Mouse (Mus musculus) retina, embryonic 14.5 days (tissue): ENCODE data around the gene Cadm2.
A peak's percentile ranks its signal among the peaks of the same experiment; 100 is the strongest.

ENCODE experiments used
- DNase-seq: peaks from one replicate; pipeline ENCODE4 v3.0.0-alpha.2; 2015; ENCODE audit warnings: low spot score

Cadm2 gene

GRCm38 (mm10) chr16:67620826-67621505 is at the start of gene Cadm2:
Cadm2 (minus strand) TSS chr16:67620908.
- DNase-seq = peak; percentile 97

DNA sequence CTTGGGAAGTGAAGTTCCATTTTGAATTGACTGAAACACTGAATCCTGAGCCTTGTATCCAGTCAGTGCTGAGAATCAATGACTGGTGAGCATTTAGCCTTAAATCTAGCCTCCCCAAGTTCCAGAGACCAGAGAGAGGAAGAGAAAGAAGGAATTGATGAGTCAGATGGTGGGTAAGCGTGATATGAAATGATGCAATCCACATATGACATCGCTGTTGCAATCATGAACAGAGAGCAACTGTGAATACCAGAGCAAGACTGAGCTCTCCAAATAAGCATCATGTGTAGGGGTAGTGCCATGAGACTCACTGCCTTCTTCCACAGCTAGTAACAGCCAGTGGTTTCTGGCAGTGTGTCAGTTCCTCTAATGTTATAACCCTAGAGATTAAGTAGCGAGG is 26.2 kb upstream of the Cadm2 start:
- no peak for DNase-seq

- no peak for DNase-seq
These were observed 22.9 kb upstream of the Cadm2 start for GRCm38 (mm10) chr16:67643651-67644050.

- DNase-seq = peak; percentile 87
These were observed 564 bp downstream of the Cadm2 start for GRCm38 (mm10) chr16:67619906-67620781.

DNA sequence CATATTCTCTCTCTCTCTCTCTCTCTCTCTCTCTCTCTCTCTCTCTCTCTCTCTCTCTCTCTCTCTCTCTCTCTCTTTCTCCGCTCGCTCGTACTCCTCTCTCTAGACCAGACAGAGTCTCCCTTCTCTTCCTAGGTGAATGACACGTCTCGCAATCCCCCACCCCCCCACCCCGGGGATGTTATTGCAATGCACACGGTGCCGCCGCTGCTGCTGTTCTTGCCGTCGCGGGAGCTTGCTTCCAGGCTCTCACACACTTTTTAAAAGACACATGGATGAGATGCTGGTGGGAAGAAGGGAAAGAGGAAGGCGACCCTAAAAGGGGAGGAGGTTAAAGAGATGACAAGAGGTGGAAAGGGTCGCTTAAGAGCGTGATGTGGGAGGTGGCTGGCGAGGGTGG is 1.3 kb downstream of the Cadm2 start:
- DNase-seq = peak; percentile 42

- no peak for DNase-seq
These were observed 1.9 kb downstream of the Cadm2 start for GRCm38 (mm10) chr16:67618817-67619216.

- DNase-seq = peak; percentile 64
These were observed 2.9 kb downstream of the Cadm2 start for GRCm38 (mm10) chr16:67617811-67618210.

- peak; percentile 47 for DNase-seq
These were observed 3.5 kb downstream of the Cadm2 start for GRCm38 (mm10) chr16:67617256-67617655.

DNA sequence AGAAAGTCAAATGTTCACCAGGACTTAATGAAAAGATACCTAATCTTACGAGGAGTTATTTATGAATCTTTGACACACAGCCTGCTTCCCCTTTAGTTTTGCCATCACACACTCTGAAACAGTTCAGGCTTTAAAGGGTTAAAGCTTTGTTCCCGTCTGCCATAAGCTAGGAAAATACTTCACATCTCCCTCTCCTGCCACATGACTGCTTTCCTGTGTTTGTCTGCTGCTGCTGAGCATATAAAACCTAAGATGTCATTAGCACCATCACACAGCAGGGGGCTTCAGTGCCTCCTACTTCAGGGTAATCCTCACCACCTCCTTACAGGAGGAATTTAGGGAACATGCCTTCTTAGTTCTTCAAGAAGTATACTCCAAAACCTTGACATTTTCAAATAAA is 6.8 kb downstream of the Cadm2 start:
- peak; percentile 90 for DNase-seq

DNA sequence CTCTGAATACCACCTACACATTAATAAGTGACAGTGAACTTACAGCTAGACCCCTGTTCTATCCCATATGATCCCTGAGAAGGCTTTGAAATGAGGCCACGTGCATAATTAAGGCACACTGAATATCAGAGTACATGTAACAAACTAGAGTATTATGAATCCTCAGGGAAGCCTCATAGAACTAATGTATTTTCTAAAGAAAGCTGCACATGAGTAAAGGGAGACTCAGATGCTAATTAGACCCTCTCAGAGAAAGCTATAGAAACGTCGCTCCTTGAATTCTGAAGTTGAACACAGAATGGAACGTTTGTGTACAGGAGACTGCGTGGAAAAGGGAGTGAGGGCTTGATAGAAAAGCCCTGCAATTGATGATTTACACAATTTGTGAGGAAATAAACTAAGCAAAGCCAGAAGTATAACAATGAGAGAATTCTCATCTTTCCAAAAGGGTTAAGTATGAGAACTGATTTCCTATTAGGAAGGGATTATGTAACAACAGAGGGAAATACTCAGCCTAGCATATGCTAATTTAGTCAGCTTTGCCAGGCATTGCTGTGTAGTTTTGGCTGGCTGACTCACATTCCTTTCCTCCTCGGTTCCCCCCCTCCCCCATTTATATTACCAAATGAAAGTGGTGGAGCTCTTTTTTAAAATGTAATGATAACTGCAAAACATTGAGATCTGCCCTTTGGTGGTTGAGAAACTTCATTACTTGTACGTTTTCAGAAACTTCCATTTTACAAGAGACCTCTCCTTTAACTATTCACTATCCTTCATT is 9.6 kb downstream of the Cadm2 start:
- DNase-seq = peak; percentile 51

GRCm38 (mm10) chr16:67609116-67609515 is 11.6 kb downstream of the Cadm2 start:
- no peak for DNase-seq

GRCm38 (mm10) chr16:67608499-67608898 is 12.2 kb downstream of the Cadm2 start:
- DNase-seq = no peak

DNA sequence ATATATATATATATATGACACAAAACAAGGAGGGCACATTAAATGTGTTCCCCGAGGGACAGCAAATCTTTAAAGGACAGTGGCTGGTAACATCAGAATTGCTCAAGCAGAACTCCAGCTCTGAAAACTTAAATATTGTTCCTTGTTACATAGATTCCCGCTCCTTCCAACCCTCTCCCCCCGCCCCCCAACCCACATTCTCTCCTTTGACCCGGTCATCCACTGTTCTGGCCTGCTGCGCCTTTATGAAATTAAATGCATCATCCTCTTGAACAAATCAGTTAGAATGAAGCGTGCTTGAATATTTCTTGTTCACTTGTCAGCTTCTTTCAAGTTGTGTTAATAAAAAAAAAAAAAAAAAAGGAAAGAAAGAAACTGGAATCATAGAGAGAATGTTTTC is 15.0 kb downstream of the Cadm2 start:
- DNase-seq = peak; percentile 69

DNA sequence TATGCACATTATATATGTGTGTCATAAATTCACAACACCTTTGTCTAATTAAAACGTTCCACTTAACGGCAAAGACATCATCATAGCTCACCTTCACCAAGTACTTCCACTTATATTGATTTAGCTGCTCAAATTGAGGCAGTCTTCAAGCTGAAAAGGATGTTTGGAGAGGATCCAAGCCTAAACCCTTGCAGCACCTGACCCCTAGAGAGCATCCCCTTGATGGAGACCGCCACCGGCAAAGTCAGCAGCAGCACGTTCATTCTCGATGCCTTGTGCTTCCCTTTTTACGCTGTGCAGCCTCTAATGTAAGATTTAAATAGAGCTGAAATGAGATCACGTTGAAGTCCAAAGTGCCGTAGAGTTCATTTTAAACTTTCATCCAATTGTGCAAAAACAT is 20.7 kb downstream of the Cadm2 start:
- DNase-seq = no peak

- DNase-seq = no peak
These were observed 21.9 kb downstream of the Cadm2 start for GRCm38 (mm10) chr16:67598841-67599240.

DNA sequence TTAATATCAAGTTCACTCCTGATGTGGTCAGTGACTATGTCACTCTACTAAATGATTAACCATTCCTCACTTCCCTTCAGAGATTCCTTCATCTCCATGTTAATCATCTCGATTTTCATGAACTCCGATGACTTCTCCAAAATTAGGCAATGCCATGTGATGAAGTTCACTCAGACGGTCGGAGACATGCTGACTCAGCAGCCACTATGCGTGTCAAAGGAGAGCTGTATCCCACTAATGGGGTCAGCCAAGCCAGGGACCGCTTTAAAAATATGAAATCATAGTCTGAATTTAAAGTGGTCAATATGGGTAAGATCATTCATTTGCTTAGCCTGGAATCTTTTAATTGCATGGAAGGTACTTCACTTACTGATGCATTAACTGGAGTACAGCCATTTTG is 29.7 kb downstream of the Cadm2 start:
- no peak for DNase-seq

DNA sequence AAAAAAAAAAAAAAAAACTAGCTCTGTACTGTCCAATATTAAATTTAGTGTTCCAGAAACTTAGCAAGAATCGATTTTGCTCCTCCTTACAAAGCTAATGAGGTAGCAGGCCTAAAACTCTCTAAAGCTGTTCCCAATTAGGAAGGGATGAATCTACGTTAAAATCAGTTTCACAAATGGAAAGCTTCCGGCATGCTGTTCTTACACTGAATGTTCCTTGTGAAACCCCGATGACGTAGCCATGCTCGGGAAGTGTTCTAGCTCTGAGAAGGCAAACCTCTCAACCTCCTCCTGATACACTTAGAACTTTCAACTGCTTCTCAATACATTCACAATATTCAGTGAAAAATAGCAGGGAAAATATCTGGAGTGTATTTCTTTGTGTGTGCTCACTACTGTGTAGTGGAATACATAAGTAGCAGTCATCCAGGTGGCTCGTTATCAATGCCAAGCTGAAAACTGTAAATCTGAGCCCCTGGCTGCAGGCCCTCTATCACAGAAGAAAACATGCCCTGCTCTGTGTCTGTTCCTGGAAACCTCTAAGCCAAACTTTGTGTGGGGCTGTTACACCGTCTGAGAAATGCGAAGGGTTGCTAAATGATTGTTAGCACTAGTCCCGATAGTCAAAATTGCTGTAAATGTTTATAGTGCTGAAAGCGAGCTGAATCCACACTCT is 41.7 kb downstream of the Cadm2 start:
- no peak for DNase-seq

- DNase-seq = no peak
These were observed 45.2 kb downstream of the Cadm2 start for GRCm38 (mm10) chr16:67575557-67575956.

DNA sequence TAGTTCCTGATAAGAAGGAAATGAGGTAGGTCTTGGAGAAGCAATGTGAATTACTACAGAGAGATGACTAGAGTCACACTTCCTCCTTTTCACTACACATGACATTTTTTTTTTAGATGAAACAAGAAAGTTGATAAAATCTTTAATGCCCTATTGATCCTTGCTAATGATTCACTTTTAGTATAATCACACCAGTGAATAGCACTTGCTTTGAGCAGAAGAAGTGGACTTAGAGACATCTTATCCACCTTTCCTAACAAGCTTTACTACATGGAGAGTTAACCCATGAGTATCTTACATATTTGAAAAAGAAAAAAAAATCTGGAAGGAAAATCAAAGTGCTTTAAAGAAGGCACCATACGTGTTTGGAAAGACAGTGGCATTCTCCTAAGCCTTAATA is 93.7 kb downstream of the Cadm2 start:
- DNase-seq = no peak

- DNase-seq = no peak
These were observed 95.8 kb downstream of the Cadm2 start for GRCm38 (mm10) chr16:67524878-67525277.

DNA sequence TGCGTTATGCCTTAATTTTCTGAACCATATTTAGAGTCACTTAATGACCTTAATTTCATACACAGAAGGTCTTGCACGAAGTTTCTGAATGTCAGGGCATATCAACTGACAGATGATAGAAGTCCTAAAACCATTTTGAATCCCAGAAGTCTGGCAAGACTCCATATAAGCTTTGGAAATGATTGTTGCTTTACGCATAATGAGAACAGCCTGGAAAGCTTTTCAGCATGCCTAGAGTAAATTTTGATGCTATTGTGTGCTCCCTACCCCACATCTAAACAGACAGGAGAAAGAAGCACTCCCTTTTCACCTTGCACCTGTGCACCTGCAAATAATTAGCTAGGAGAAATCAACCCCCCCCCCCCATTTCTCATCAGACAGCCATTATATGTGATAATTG is 102.4 kb downstream of the Cadm2 start:
- no peak for DNase-seq

GRCm38 (mm10) chr16:67515549-67515948 is 105.2 kb downstream of the Cadm2 start:
- no peak for DNase-seq
